Mouse (Mus musculus) stomach, postnatal 0 days (tissue): ENCODE results near the gene Kcnh4. TPM values are rescaled to one million over a fixed set of nuclear protein-coding genes. Genes with fewer than 3 reads are reported as not detected.

Source experiments
- ATAC-seq: fragments of 200-750 bp; cut with Nextera tagmentation; 2 replicates; pipeline ENCODE4 v1.8.0; 2017; ENCODE audit not compliant: low FRiP score, low TSS enrichment
- DNase-seq: peaks from one replicate; pipeline ENCODE4 v3.0.0-alpha.2; 2016; ENCODE audit warnings: low spot score
- H3K27ac ChIP-seq: fragments of 300-500 bp; sonication (generic); replicated peaks from 2 replicates; pipeline ENCODE4 v1.5.1; 2014; ENCODE audit warnings: mild to moderate bottlenecking, control low read depth
- H3K27me3 ChIP-seq: fragments of 300-500 bp; sonication (generic); 2 replicates; pipeline ENCODE4 v1.6.1; 2014; ENCODE audit warnings: low read length; ENCODE audit not compliant: control insufficient read depth, insufficient read depth
- H3K36me3 ChIP-seq: fragments of 300-500 bp; sonication (generic); 2 replicates; pipeline ENCODE4 v1.6.1; 2014; ENCODE audit warnings: low read length, mixed read lengths; ENCODE audit not compliant: control insufficient read depth, insufficient read depth
- H3K4me1 ChIP-seq: fragments of 300-500 bp; sonication (generic); replicated peaks from 2 replicates; pipeline ENCODE4 v1.6.1; 2014; ENCODE audit warnings: antibody characterized with exemption; ENCODE audit not compliant: control insufficient read depth, insufficient read depth
- H3K4me2 ChIP-seq: fragments of 300-500 bp; sonication (generic); replicated peaks from 2 replicates; pipeline ENCODE4 v1.6.1; 2014; ENCODE audit warnings: low read depth, mild to moderate bottlenecking, control low read depth, moderate library complexity
- H3K4me3 ChIP-seq: fragments of 300-500 bp; sonication (generic); 2 replicates; pipeline ENCODE4 v1.5.1; 2014; ENCODE audit warnings: low read depth, low read length, control low read depth
- H3K9ac ChIP-seq: fragments of 300-500 bp; sonication (generic); 2 replicates; pipeline ENCODE4 v1.6.1; 2014; ENCODE audit warnings: mild to moderate bottlenecking, low read length, control low read depth, mixed read lengths
- H3K9me3 ChIP-seq: fragments of 300-500 bp; sonication (generic); 2 replicates; pipeline ENCODE4 v1.6.1; 2016; ENCODE audit warnings: low read length; ENCODE audit not compliant: control insufficient read depth
- CTCF ChIP-seq: IDR thresholded peaks from 2 replicates; pipeline ENCODE4 v1.5.1; 2016; ENCODE audit warnings: antibody characterized with exemption, low read depth, mild to moderate bottlenecking, moderate library complexity
- EP300 ChIP-seq: optimal IDR thresholded peaks from 2 replicates; pipeline ENCODE3; 2016; ENCODE audit warnings: antibody characterized with exemption
- WGBS: fragments of 180-500 bp; shearing (Covaris S2); extraction: QIAGEN DNeasy Blood & Tissue Kit; methylation state at CpG from one replicate; pipeline ENCODE4 v1.1.7; 2014; 5-methylcytosine and 5-hydroxymethylcytosine counted together
- polyA plus RNA-seq: library from polyadenylated mRNA; unstranded; fragments of >200 nt; fragmentation: Nextera tagmentation; extraction: Ambion mirVana; gene quantifications from 2 replicates; pipeline ENCODE4 v1.2.1, GENCODE M21; 2015

Gene Kcnh4
- polyA plus RNA-seq: 0.06 TPM in 2 replicates

GRCm38 (mm10) chr11:100759611-100760233 is at the start of gene Kcnh4:
Kcnh4 (minus strand) TSS chr11:100759942.
- no peak within 1 kb of the TSS for H3K27ac ChIP-seq
- no peaks in the 10 kb centered on the region for H3K9me3 ChIP-seq
- H3K4me1 ChIP-seq: 0 out of 2 replicates have a peak, but pooled peaks cover 6% of the 10 kb centered on the region
- DNase-seq (peak; percentile 73), ATAC-seq (peak; percentile 36; the same call in 1 of the 2 replicates)
- H3K27me3 ChIP-seq: peaks cover 4% of the 10 kb centered on the region; the same call in 1 of the 2 replicates
- H3K9ac ChIP-seq: no peak within 1 kb of the TSS
- H3K4me3 ChIP-seq: peak within 1 kb of the TSS; percentile 24
- under 1% methylated on average over 42 of the region's 51 CpGs for WGBS
- no peak for TF ChIP-seq EP300
- TF ChIP-seq CTCF: peak; percentile 53
- peak within 1 kb of the TSS; percentile 49 for H3K4me2 ChIP-seq
- no peaks in the 10 kb centered on the region for H3K36me3 ChIP-seq

GRCm38 (mm10) chr11:100806380-100807305 is 46.9 kb upstream of the Kcnh4 start:
- Histone ChIP-seq H3K4me1 (no peaks in the 10 kb centered on the region), H3K36me3 (peaks cover 17% of the 10 kb centered on the region; the same call in 1 of the 2 replicates), H3K4me3 (no peak overlapping the region), H3K9me3 (0 out of 2 replicates have a peak, but pooled peaks cover 3% of the 10 kb centered on the region), H3K4me2 (no peak overlapping the region), H3K27me3 (no peaks in the 10 kb centered on the region), H3K27ac (no peak overlapping the region), H3K9ac (no peak overlapping the region)
- DNase-seq (no peak), ATAC-seq (no peak)
- TF ChIP-seq EP300 (no peak), CTCF (no peak)
- 68% methylated on average over 20 of the region's 20 CpGs for WGBS

- DNase-seq (no peak), ATAC-seq (no peak)
- Histone ChIP-seq H3K36me3 (peaks cover 19% of the 10 kb centered on the region), H3K9ac (no peak overlapping the region), H3K9me3 (no peaks in the 10 kb centered on the region), H3K4me3 (no peak overlapping the region), H3K27me3 (no peaks in the 10 kb centered on the region), H3K4me1 (no peaks in the 10 kb centered on the region), H3K4me2 (no peak overlapping the region), H3K27ac (no peak overlapping the region)
- no peak for TF ChIP-seq EP300
- no peak for TF ChIP-seq CTCF
- 68% methylated on average over 7 of the region's 7 CpGs for WGBS
Observed at GRCm38 (mm10) chr11:100805535-100805934, 45.8 kb upstream of the Kcnh4 start.

GRCm38 (mm10) chr11:100804409-100804808 is 44.7 kb upstream of the Kcnh4 start:
- H3K4me3 ChIP-seq: no peak overlapping the region
- no peak overlapping the region for H3K27ac ChIP-seq
- ATAC-seq: no peak
- no peaks in the 10 kb centered on the region for H3K27me3 ChIP-seq
- no peak for DNase-seq
- TF ChIP-seq EP300: no peak
- TF ChIP-seq CTCF: no peak
- H3K36me3 ChIP-seq: peaks cover 19% of the 10 kb centered on the region
- H3K4me1 ChIP-seq: no peaks in the 10 kb centered on the region
- H3K4me2 ChIP-seq: no peak overlapping the region
- no peak overlapping the region for H3K9ac ChIP-seq
- H3K9me3 ChIP-seq: no peaks in the 10 kb centered on the region
- 94% methylated on average over 10 of the region's 10 CpGs for WGBS

- DNase-seq (no peak), ATAC-seq (no peak)
- WGBS: 69% methylated on average over 5 of the region's 5 CpGs
- no peak for TF ChIP-seq CTCF
- TF ChIP-seq EP300: no peak
- no peaks in the 10 kb centered on the region for H3K9me3 ChIP-seq
- H3K4me3 ChIP-seq: no peak overlapping the region
- H3K9ac ChIP-seq: no peak overlapping the region
- no peak overlapping the region for H3K4me2 ChIP-seq
- no peaks in the 10 kb centered on the region for H3K4me1 ChIP-seq
- H3K27ac ChIP-seq: no peak overlapping the region
- no peaks in the 10 kb centered on the region for H3K27me3 ChIP-seq
- peaks cover 10% of the 10 kb centered on the region for H3K36me3 ChIP-seq
Observed at GRCm38 (mm10) chr11:100799426-100799825, 39.7 kb upstream of the Kcnh4 start.
